23 mouse cellular contexts compared by ENCODE assay signal in genomic region chr6:38906005-38906404, GRCm38 (mm10). TPM values are rescaled to one million over a fixed set of nuclear protein-coding genes. Genes with fewer than 3 reads are reported as not detected.
DNase-seq lines count a peak whose midpoint lies in the region; ATAC-seq and TF ChIP-seq lines count a peak whose summit lies in the region.
"Had no signal": no experiment of that assay in that cellular context is flagged by ENCODE, and none has a peak within 500 bp of the region (broad histone marks: within the 10 kb centered on the region; RNA-seq: fewer than 3 reads in every experiment).

No protein-coding gene starts in this region.

- H3K4me3 ChIP-seq in liver, embryonic 12.5 days: no peak overlapping the region
- H3K4me3 ChIP-seq in liver, postnatal 0 days (ENCODE audit: low read depth, low read length): no peak overlapping the region
- H3K4me3 ChIP-seq: embryonic facial prominence, embryonic 13.5 days; forebrain, embryonic 12.5 days; heart, embryonic 10.5 days; hindbrain, embryonic 13.5 days had no signal

- H3K27me3 ChIP-seq in liver, embryonic 12.5 days (replicated peaks): no peaks in the 10 kb centered on the region
- H3K27me3 ChIP-seq in liver, postnatal 0 days (ENCODE audit: insufficient read depth, low read length): no peaks in the 10 kb centered on the region
- H3K27me3 ChIP-seq: embryonic facial prominence, embryonic 13.5 days; forebrain, embryonic 12.5 days had no signal

- H3K9me3 ChIP-seq in liver, embryonic 12.5 days (replicated peaks): no peaks in the 10 kb centered on the region
- H3K9me3 ChIP-seq in liver, postnatal 0 days (ENCODE audit: low read length): no peaks in the 10 kb centered on the region
- H3K9me3 ChIP-seq: embryonic facial prominence, embryonic 13.5 days; forebrain, embryonic 12.5 days; heart, embryonic 10.5 days; hindbrain, embryonic 13.5 days had no signal

- TF ChIP-seq CTCF in liver, postnatal 0 days (IDR thresholded peaks at IDR 0.05; ENCODE audit: low read depth): no peak

- peak; percentile 87 to 90 for DNase-seq in adrenal gland, adult (ENCODE audit: inconsistent age in 2 of 2, low spot score in 1 of 2)
- DNase-seq in adrenal gland, postnatal 4 days (ENCODE audit: low spot score in 2 of 2): no peak
- DNase-seq in liver, postnatal 0 days: no peak
- peak; percentile 79 for DNase-seq in adrenal gland, adult 2 months
- DNase-seq in adrenal gland, postnatal 25 days: peak; percentile 33
- DNase-seq in thymus, postnatal 36 days: no peak
- DNase-seq in urinary bladder, postnatal 10 days (ENCODE audit: low spot score): no peak
- DNase-seq: B cell, adult 2 months; cerebellum, adult 11-12 months; cerebellum, adult 9-10 months; cerebellum, postnatal 25 days; gastrocnemius, postnatal 10 days; heart, adult 18-20 months; heart, postnatal 10 days; heart, postnatal 4 days had no signal

- no peak overlapping the region for H3K4me2 ChIP-seq in liver, embryonic 12.5 days
- no peak overlapping the region for H3K4me2 ChIP-seq in liver, postnatal 0 days (ENCODE audit: low read depth, low read length)
- H3K4me2 ChIP-seq: embryonic facial prominence, embryonic 13.5 days; forebrain, embryonic 12.5 days; hindbrain, embryonic 13.5 days had no signal

- ATAC-seq in liver, embryonic 12.5 days: no peak
- no peak for ATAC-seq in liver, postnatal 0 days
- ATAC-seq: activated CD4-positive, CD25-positive, alpha-beta regulatory T cell, adult 4 months; CD4-positive, CD25-positive, alpha-beta regulatory T cell, adult 4 months; forebrain, embryonic 16.5 days had no signal

- 88% methylated on average over 6 of the region's 6 CpGs for WGBS in liver, embryonic 12.5 days (ENCODE audit: insufficient replicate concordance)
- 90% methylated on average over 6 of the region's 6 CpGs for WGBS in liver, postnatal 0 days (ENCODE audit: insufficient replicate concordance)

- H3K4me1 ChIP-seq in liver, embryonic 12.5 days: peaks cover 74% of the 10 kb centered on the region
- H3K4me1 ChIP-seq in liver, postnatal 0 days (ENCODE audit: insufficient read depth): peaks cover 33% of the 10 kb centered on the region
- H3K4me1 ChIP-seq: embryonic facial prominence, embryonic 13.5 days; forebrain, embryonic 12.5 days; hindbrain, embryonic 13.5 days had no signal

- H3K9ac ChIP-seq in liver, embryonic 12.5 days: no peak overlapping the region
- H3K9ac ChIP-seq in liver, postnatal 0 days (replicated peaks): no peak overlapping the region
- H3K9ac ChIP-seq: embryonic facial prominence, embryonic 13.5 days; forebrain, embryonic 12.5 days; hindbrain, embryonic 13.5 days had no signal

- no peaks in the 10 kb centered on the region for H3K36me3 ChIP-seq in liver, embryonic 12.5 days
- H3K36me3 ChIP-seq in liver, postnatal 0 days (replicated peaks; ENCODE audit: insufficient read depth, low read length): no peaks in the 10 kb centered on the region
- H3K36me3 ChIP-seq: embryonic facial prominence, embryonic 13.5 days; forebrain, embryonic 12.5 days; heart, embryonic 10.5 days; hindbrain, embryonic 13.5 days had no signal

- H3K27ac ChIP-seq in liver, embryonic 12.5 days: peak overlapping the region; percentile 45
- no peak overlapping the region for H3K27ac ChIP-seq in liver, postnatal 0 days (ENCODE audit: low read depth)
- H3K27ac ChIP-seq: embryonic facial prominence, embryonic 13.5 days; forebrain, embryonic 12.5 days; heart, embryonic 10.5 days; hindbrain, embryonic 13.5 days had no signal

- no peak for TF ChIP-seq EP300 in liver, postnatal 0 days (IDR thresholded peaks at IDR 0.05; ENCODE audit: low read depth)

RNA-seq across cellular contexts. Expression of gene Hipk2, which starts 30.0 kb away (rescaled TPM):
- 100 to 1,000 TPM in 1 of 2 experiments, 10 to 100 TPM in 1; 97.4 to 117 TPM for total RNA-seq in adrenal gland, postnatal 4 days (2021)
- 26.8 and 28.9 TPM in 2 replicates for polyA plus RNA-seq in liver, embryonic 12.5 days (2016; fragmentation: Nextera tagmentation; extraction: Ambion mirVana)
- polyA plus RNA-seq in liver, postnatal 0 days (2015; fragmentation: Nextera tagmentation; extraction: Ambion mirVana): 9.6 and 9.7 TPM in 2 replicates
- total RNA-seq in adrenal gland, adult 2 months (2021): 100 to 1,000 TPM in 1 of 2 experiments, 10 to 100 TPM in 1; 98.6 to 163 TPM
- polyA plus RNA-seq in adrenal gland, adult 2 months (2012; rRNA removed): 85.1 and 97.1 TPM in 2 replicates
- 137 TPM in 2 replicates for total RNA-seq in adrenal gland, postnatal 25 days (2021)

RNA-seq across cellular contexts. Expression of gene Tbxas1, which starts 30.8 kb away (rescaled TPM):
- 1 to 10 TPM; 4.4 to 4.6 TPM for total RNA-seq in adrenal gland, postnatal 4 days (2021)
- polyA plus RNA-seq in liver, embryonic 12.5 days (2016; fragmentation: Nextera tagmentation; extraction: Ambion mirVana): 11.3 and 12.9 TPM in 2 replicates
- 10.3 and 10.6 TPM in 2 replicates for polyA plus RNA-seq in liver, postnatal 0 days (2015; fragmentation: Nextera tagmentation; extraction: Ambion mirVana)
- 1 to 10 TPM; 7.5 to 8.5 TPM for total RNA-seq in adrenal gland, adult 2 months (2021)
- 3.3 and 4.0 TPM in 2 replicates for polyA plus RNA-seq in adrenal gland, adult 2 months (2012; rRNA removed)
- total RNA-seq in adrenal gland, postnatal 25 days (2021): 5.3 and 7.8 TPM in 2 replicates

Comparison
In these comparisons a context has a peak if more than half of its experiments do, and no peak if none do; other contexts are left out.
1. DNase-seq: peak in adrenal gland, adult (2 of 2), adrenal gland, adult 2 months (single experiment) and adrenal gland, postnatal 25 days (single experiment); none in adrenal gland, postnatal 4 days (0 of 2), liver, postnatal 0 days (single experiment), thymus, postnatal 36 days (0 of 2) and urinary bladder, postnatal 10 days (single experiment).